Mouse (Mus musculus): ENCODE results near the gene Kcna4. TPM values are rescaled to one million over a fixed set of nuclear protein-coding genes. Genes with fewer than 3 reads are reported as not detected.
A peak's percentile ranks its signal among the peaks of the same experiment; 100 is the strongest.

The Kcna4 gene
- polyA plus RNA-seq, 1 experiment from 2014 or later = 0.28 TPM

DNA sequence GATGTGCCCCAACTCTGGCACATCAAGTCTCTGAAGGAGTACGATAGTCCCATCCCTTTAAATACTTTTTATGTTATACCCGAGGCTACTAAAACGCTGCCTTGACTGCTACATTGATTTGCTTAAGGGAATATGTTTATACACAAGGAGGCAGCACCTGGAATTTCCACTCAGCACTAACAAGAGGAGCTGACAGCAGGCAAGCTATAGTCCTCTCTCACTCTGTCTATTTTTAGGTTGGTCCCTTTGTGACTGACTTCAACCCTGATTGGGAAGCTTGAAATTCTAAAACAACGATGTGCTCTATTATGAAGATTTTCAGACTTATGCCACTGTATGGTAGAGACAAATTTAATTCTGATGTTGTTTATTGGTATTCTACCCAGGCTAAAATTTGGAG, 15.6 kb downstream of the Kcna4 start:
- no peaks in the 10 kb centered on the region for H3K27me3 ChIP-seq (ENCODE audit: control insufficient read depth, insufficient read depth, low read length)
- H3K9ac ChIP-seq (ENCODE audit: low read depth, low read length) = no peak overlapping the region
- H3K4me3 ChIP-seq (ENCODE audit: low read depth, low read length) = no peak overlapping the region
- 82% methylated on average over 4 of the region's 4 CpGs for WGBS
- no peaks in the 10 kb centered on the region for H3K9me3 ChIP-seq (ENCODE audit: control insufficient read depth, low read length)
- H3K36me3 ChIP-seq (ENCODE audit: control insufficient read depth, insufficient read depth, low read length) = no peaks in the 10 kb centered on the region
- H3K27ac ChIP-seq (ENCODE audit: low read depth, low read length) = no peak overlapping the region
- ATAC-seq (ENCODE audit: low FRiP score) (no peak), DNase-seq (ENCODE audit: low spot score) (no peak)
- H3K4me2 ChIP-seq (replicated peaks; ENCODE audit: low read depth, low read length) = no peak overlapping the region
- H3K4me1 ChIP-seq (replicated peaks; ENCODE audit: control insufficient read depth, insufficient read depth, low read length) = no peaks in the 10 kb centered on the region

DNA sequence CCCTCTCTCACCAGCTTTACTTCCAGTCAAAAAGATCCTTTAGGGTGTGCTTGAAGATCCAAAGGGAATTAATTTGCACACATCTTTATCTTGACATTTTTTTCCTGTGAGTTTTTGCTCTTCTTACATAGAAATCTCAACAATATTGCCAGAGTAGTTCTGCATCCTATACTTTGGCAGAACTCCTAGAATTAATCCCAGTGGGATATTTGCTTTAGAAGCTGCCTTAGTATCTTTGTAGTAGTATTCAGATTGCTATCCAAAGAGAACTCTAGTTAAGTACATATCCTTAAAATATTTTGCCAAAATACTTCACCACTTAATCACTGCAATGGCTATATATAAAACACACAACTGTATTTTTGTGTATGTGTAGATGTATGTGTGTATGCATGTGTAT, 28.2 kb downstream of the Kcna4 start:
- Histone ChIP-seq H3K27me3 (ENCODE audit: control insufficient read depth, insufficient read depth, low read length) (no peaks in the 10 kb centered on the region), H3K36me3 (ENCODE audit: control insufficient read depth, insufficient read depth, low read length) (no peaks in the 10 kb centered on the region), H3K27ac (ENCODE audit: low read depth, low read length) (no peak overlapping the region), H3K4me1 (replicated peaks; ENCODE audit: control insufficient read depth, insufficient read depth, low read length) (no peaks in the 10 kb centered on the region), H3K9me3 (ENCODE audit: control insufficient read depth, low read length) (no peaks in the 10 kb centered on the region), H3K9ac (ENCODE audit: low read depth, low read length) (no peak overlapping the region), H3K4me3 (ENCODE audit: low read depth, low read length) (no peak overlapping the region), H3K4me2 (replicated peaks; ENCODE audit: low read depth, low read length) (no peak overlapping the region)
- DNase-seq (ENCODE audit: low spot score) = no peak
- no peak for ATAC-seq (ENCODE audit: low FRiP score)

DNA sequence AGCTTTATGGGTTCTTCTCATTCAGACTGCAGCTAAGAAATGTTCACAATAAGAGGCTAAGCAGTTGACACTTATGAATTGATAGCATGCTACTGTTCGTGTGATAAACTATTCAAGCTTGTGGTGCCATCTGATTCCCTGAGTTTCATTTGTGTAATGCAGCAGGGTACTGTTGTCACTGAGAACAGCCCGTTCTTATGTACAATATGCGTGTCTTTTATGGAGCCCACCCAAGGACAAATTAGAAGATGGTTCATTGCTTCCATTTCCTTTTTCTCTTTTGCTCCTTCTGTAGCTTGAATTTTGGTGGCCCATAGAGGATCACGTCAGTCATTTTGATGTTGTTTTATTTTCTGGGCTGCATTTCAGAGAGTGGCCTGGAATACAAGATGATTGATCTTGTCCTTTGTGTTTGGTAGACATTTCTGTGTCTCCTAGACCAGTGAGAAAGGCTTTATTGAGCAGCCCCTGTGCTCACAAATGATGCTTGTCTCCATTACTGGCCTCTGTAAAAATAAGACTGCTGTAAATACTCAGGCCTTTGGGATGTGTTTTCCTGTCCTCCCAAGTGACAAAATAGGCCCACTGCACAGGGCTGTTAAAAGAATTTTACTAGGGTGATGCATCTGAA, 31.3 kb downstream of the Kcna4 start:
- Histone ChIP-seq H3K9me3 (ENCODE audit: control insufficient read depth, low read length) (no peaks in the 10 kb centered on the region), H3K9ac (ENCODE audit: low read depth, low read length) (no peak overlapping the region), H3K4me3 (ENCODE audit: low read depth, low read length) (no peak overlapping the region), H3K4me2 (replicated peaks; ENCODE audit: low read depth, low read length) (no peak overlapping the region), H3K36me3 (ENCODE audit: control insufficient read depth, insufficient read depth, low read length) (no peaks in the 10 kb centered on the region), H3K27ac (ENCODE audit: low read depth, low read length) (no peak overlapping the region), H3K27me3 (ENCODE audit: control insufficient read depth, insufficient read depth, low read length) (no peaks in the 10 kb centered on the region), H3K4me1 (replicated peaks; ENCODE audit: control insufficient read depth, insufficient read depth, low read length) (no peaks in the 10 kb centered on the region)
- 41% methylated on average over 4 of the region's 4 CpGs for WGBS
- ATAC-seq (ENCODE audit: low FRiP score) (peak; percentile 54), DNase-seq (ENCODE audit: low spot score) (no peak)

DNA sequence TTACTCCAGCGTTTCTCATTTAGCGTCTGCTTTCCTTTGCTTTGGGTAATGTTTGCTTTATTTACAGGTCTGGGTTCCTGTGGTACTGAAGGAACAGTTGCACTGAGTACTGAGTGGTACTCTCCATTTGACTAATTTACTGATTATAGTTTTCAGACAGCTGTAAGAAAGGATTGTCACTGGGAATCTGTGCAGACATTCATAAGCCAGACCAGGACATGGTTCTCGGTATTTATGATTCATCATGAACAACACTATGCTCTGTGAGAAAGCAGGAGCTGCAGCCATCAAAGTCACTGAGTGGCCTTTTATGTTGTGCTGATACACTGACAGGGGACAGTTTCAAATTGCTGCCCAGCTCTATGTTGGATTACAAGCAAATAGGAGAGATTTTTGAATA, 33.7 kb downstream of the Kcna4 start:
- Histone ChIP-seq H3K4me2 (replicated peaks; ENCODE audit: low read depth, low read length) (no peak overlapping the region), H3K4me1 (replicated peaks; ENCODE audit: control insufficient read depth, insufficient read depth, low read length) (no peaks in the 10 kb centered on the region), H3K27ac (ENCODE audit: low read depth, low read length) (no peak overlapping the region), H3K4me3 (ENCODE audit: low read depth, low read length) (no peak overlapping the region), H3K27me3 (ENCODE audit: control insufficient read depth, insufficient read depth, low read length) (no peaks in the 10 kb centered on the region), H3K36me3 (ENCODE audit: control insufficient read depth, insufficient read depth, low read length) (no peaks in the 10 kb centered on the region), H3K9me3 (ENCODE audit: control insufficient read depth, low read length) (no peaks in the 10 kb centered on the region), H3K9ac (ENCODE audit: low read depth, low read length) (no peak overlapping the region)
- no peak for DNase-seq (ENCODE audit: low spot score)
- 90% methylated on average over 3 of the region's 3 CpGs for WGBS
- ATAC-seq (ENCODE audit: low FRiP score) = no peak

DNA sequence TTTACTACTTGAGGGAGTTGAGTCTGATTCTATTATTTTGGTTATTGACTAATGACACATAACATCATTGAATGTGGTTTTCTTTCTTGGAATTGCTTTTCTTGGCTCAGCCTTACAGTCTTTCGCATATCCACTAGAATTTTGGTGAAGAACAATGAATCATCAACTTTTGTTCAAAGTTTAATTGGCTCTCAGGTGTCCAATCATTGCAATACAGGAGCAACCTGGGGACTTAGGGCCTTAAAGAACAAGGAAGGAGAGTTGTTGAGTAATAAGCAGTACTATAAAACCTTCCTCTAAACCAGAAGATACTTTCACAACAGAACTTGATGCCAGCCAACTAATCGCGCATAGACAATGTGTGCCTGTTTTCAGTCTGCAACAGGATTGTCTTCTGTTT, 36.8 kb downstream of the Kcna4 start:
- Histone ChIP-seq H3K27me3 (ENCODE audit: control insufficient read depth, insufficient read depth, low read length) (no peaks in the 10 kb centered on the region), H3K9ac (ENCODE audit: low read depth, low read length) (no peak overlapping the region), H3K9me3 (ENCODE audit: control insufficient read depth, low read length) (no peaks in the 10 kb centered on the region), H3K36me3 (ENCODE audit: control insufficient read depth, insufficient read depth, low read length) (no peaks in the 10 kb centered on the region), H3K4me1 (replicated peaks; ENCODE audit: control insufficient read depth, insufficient read depth, low read length) (no peaks in the 10 kb centered on the region), H3K4me3 (ENCODE audit: low read depth, low read length) (no peak overlapping the region), H3K27ac (ENCODE audit: low read depth, low read length) (no peak overlapping the region), H3K4me2 (replicated peaks; ENCODE audit: low read depth, low read length) (no peak overlapping the region)
- 90% methylated on average over 3 of the region's 3 CpGs for WGBS
- ATAC-seq (ENCODE audit: low FRiP score) (no peak), DNase-seq (ENCODE audit: low spot score) (no peak)

DNA sequence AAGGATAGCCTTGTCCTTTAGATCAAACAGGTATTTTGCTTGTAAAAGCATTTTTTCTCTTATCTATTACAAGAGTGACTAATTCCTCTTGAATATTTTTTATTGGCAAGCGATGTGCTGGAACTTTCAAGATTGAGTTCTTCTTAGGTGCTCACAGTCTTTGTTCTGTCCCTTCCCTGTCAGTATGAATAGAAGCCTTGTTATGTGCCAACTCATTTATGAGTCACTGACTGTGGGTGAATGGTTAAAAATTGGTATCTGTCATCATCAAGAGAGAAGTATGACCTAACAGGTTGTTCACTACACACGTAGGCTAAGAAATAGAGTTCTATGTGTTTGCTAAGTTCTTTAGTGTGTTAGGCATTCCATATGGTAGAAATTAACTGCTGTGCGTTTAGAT, 50.9 kb downstream of the Kcna4 start:
- DNase-seq (ENCODE audit: low spot score) (no peak), ATAC-seq (ENCODE audit: low FRiP score) (no peak)
- Histone ChIP-seq H3K27me3 (ENCODE audit: control insufficient read depth, insufficient read depth, low read length) (no peaks in the 10 kb centered on the region), H3K27ac (ENCODE audit: low read depth, low read length) (no peak overlapping the region), H3K4me1 (replicated peaks; ENCODE audit: control insufficient read depth, insufficient read depth, low read length) (no peaks in the 10 kb centered on the region), H3K4me3 (ENCODE audit: low read depth, low read length) (no peak overlapping the region), H3K36me3 (ENCODE audit: control insufficient read depth, insufficient read depth, low read length) (no peaks in the 10 kb centered on the region), H3K9me3 (ENCODE audit: control insufficient read depth, low read length) (no peaks in the 10 kb centered on the region), H3K4me2 (replicated peaks; ENCODE audit: low read depth, low read length) (no peak overlapping the region), H3K9ac (ENCODE audit: low read depth, low read length) (no peak overlapping the region)
- 93% methylated on average over 3 of the region's 3 CpGs for WGBS

DNA sequence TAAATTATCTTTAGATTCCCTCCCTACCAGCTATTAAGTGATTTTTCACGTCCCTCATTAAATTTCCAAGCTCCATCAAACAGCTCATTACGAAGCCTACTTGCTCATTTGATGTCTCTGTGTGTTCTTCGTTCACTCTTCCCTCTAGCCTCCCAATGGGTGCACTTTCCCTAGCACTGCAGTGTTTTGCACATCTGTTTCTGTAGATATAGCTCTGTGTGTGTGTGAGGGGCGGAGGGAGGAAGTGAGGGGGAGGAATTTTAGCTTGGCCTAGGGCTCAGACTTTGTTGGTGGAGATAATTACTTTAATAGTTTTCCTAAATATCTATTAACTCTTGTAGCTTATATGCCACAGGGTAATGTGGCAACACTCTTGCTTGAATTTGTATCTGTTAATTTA, 54.4 kb downstream of the Kcna4 start:
- Histone ChIP-seq H3K4me1 (replicated peaks; ENCODE audit: control insufficient read depth, insufficient read depth, low read length) (no peaks in the 10 kb centered on the region), H3K4me2 (replicated peaks; ENCODE audit: low read depth, low read length) (no peak overlapping the region), H3K27ac (ENCODE audit: low read depth, low read length) (no peak overlapping the region), H3K9ac (ENCODE audit: low read depth, low read length) (no peak overlapping the region), H3K27me3 (ENCODE audit: control insufficient read depth, insufficient read depth, low read length) (no peaks in the 10 kb centered on the region), H3K9me3 (ENCODE audit: control insufficient read depth, low read length) (no peaks in the 10 kb centered on the region), H3K4me3 (ENCODE audit: low read depth, low read length) (no peak overlapping the region), H3K36me3 (ENCODE audit: control insufficient read depth, insufficient read depth, low read length) (no peaks in the 10 kb centered on the region)
- WGBS = 79% methylated on average over 4 of the region's 4 CpGs
- DNase-seq (ENCODE audit: low spot score) (no peak), ATAC-seq (ENCODE audit: low FRiP score) (no peak)

DNA sequence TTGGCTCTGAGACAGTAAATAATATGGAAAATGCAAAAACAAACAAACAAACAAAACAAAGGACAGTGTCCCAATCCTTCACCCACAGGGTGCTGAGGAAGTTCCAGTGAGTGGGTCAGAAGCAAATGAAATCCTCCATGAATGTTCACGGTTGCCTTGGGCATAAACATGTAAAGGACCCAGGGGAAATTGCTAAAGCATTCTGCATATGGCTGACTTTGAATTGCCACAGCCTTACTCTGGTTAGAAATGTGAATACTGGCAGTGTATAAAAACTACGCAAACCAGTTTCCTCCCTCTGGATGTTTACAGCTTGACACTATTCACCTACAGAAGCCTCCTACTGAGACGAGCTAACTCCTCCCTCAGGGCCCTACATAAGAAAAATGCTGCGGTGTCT, 54.9 kb downstream of the Kcna4 start:
- Histone ChIP-seq H3K4me2 (replicated peaks; ENCODE audit: low read depth, low read length) (no peak overlapping the region), H3K9me3 (ENCODE audit: control insufficient read depth, low read length) (no peaks in the 10 kb centered on the region), H3K9ac (ENCODE audit: low read depth, low read length) (no peak overlapping the region), H3K27ac (ENCODE audit: low read depth, low read length) (no peak overlapping the region), H3K4me3 (ENCODE audit: low read depth, low read length) (no peak overlapping the region), H3K36me3 (ENCODE audit: control insufficient read depth, insufficient read depth, low read length) (no peaks in the 10 kb centered on the region), H3K27me3 (ENCODE audit: control insufficient read depth, insufficient read depth, low read length) (no peaks in the 10 kb centered on the region), H3K4me1 (replicated peaks; ENCODE audit: control insufficient read depth, insufficient read depth, low read length) (no peaks in the 10 kb centered on the region)
- ATAC-seq (ENCODE audit: low FRiP score) = no peak; the same call in 1 of the 2 replicates
- no peak for DNase-seq (ENCODE audit: low spot score)
- 66% methylated on average over 4 of the region's 4 CpGs for WGBS

All from hindbrain, embryonic 11.5 days (tissue).